Mouse (Mus musculus): ENCODE results near the gene Tnfaip6.

Tnfaip6 gene

GRCm38 (mm10) chr2:52052335-52052734, 14.5 kb downstream of the Tnfaip6 start:
- DNase-seq (ENCODE audit: low read depth, low spot score), result no peak

- DNase-seq (ENCODE audit: low read depth, low spot score), result no peak
Observed at GRCm38 (mm10) chr2:52053502-52053901, 15.7 kb downstream of the Tnfaip6 start.

- no peak for DNase-seq (ENCODE audit: low read depth, low spot score)
Observed at GRCm38 (mm10) chr2:52055616-52056015, 17.8 kb downstream of the Tnfaip6 start.

GRCm38 (mm10) chr2:52057099-52057498, 19.3 kb downstream of the Tnfaip6 start:
- DNase-seq (ENCODE audit: low read depth, low spot score), result no peak

- DNase-seq (ENCODE audit: low read depth, low spot score), result no peak
Observed at GRCm38 (mm10) chr2:52057681-52058080, 19.9 kb downstream of the Tnfaip6 start.

GRCm38 (mm10) chr2:52068641-52069040, 30.8 kb downstream of the Tnfaip6 start:
- DNase-seq (ENCODE audit: low read depth, low spot score), result no peak

- no peak for DNase-seq (ENCODE audit: low read depth, low spot score)
Observed at GRCm38 (mm10) chr2:52070816-52071215, 33.0 kb downstream of the Tnfaip6 start.

- no peak for DNase-seq (ENCODE audit: low read depth, low spot score)
Observed at GRCm38 (mm10) chr2:52071241-52071991, 33.6 kb downstream of the Tnfaip6 start.

GRCm38 (mm10) chr2:52072065-52072490, 34.3 kb downstream of the Tnfaip6 start:
- DNase-seq (ENCODE audit: low read depth, low spot score), result peak; percentile 42

GRCm38 (mm10) chr2:52072491-52073140, 34.8 kb downstream of the Tnfaip6 start, which contains the start of gene Rif1:
TSS of gene Rif1 (plus strand) at chr2:52072832.
- peak; percentile 67 for DNase-seq (ENCODE audit: low read depth, low spot score)

GRCm38 (mm10) chr2:52073141-52073904, 35.5 kb downstream of the Tnfaip6 start:
- DNase-seq (ENCODE audit: low read depth, low spot score), result peak; percentile 20

GRCm38 (mm10) chr2:52078666-52079065, 40.9 kb downstream of the Tnfaip6 start:
- DNase-seq (ENCODE audit: low read depth, low spot score), result no peak

GRCm38 (mm10) chr2:52084013-52084412, 46.2 kb downstream of the Tnfaip6 start:
- DNase-seq (ENCODE audit: low read depth, low spot score), result no peak

- no peak for DNase-seq (ENCODE audit: low read depth, low spot score)
Observed at GRCm38 (mm10) chr2:52084571-52084970, 46.8 kb downstream of the Tnfaip6 start.
